Mouse (Mus musculus): ENCODE measurements around the gene Fam43b. TPM values are rescaled to one million over a fixed set of nuclear protein-coding genes. Genes with fewer than 3 reads are reported as not detected.

Fam43b gene
- polyA plus RNA-seq, 1 experiment from 2014 or later: 0.18 TPM

Other genes with a start within 250 kb of the Fam43b start
- 218 and 228 TPM in 2 replicates for gene Hp1bp3, start 180.2 kb downstream of the Fam43b start, polyA plus RNA-seq (2015; fragmentation: Nextera tagmentation; extraction: Ambion mirVana)
- gene Sh2d5, start 146.1 kb downstream of the Fam43b start, polyA plus RNA-seq (2015; fragmentation: Nextera tagmentation; extraction: Ambion mirVana): 0.79 and 1.2 TPM in 2 replicates
- 1.4 and 1.7 TPM in 2 replicates for gene Kif17, start 146.1 kb downstream of the Fam43b start, polyA plus RNA-seq (2015; fragmentation: Nextera tagmentation; extraction: Ambion mirVana)
- 317 and 321 TPM in 2 replicates for gene Ddost, start 91.8 kb downstream of the Fam43b start, polyA plus RNA-seq (2015; fragmentation: Nextera tagmentation; extraction: Ambion mirVana)
- gene Pink1, start 70.2 kb downstream of the Fam43b start, polyA plus RNA-seq (2015; fragmentation: Nextera tagmentation; extraction: Ambion mirVana): 54.7 and 57.5 TPM in 2 replicates
- gene Cda, start 28.5 kb downstream of the Fam43b start, polyA plus RNA-seq (2015; fragmentation: Nextera tagmentation; extraction: Ambion mirVana): 4.1 and 6.5 TPM in 2 replicates
- 15.3 and 19.1 TPM in 2 replicates for gene Mul1, start 38.1 kb upstream of the Fam43b start, polyA plus RNA-seq (2015; fragmentation: Nextera tagmentation; extraction: Ambion mirVana)
- 2.4 and 2.5 TPM in 2 replicates for gene Camk2n1, start 57.8 kb upstream of the Fam43b start, polyA plus RNA-seq (2015; fragmentation: Nextera tagmentation; extraction: Ambion mirVana)
- 0.03 TPM in 1 of 2 replicates, not detected in the other for gene Vwa5b1, start 239.4 kb upstream of the Fam43b start, polyA plus RNA-seq (2015; fragmentation: Nextera tagmentation; extraction: Ambion mirVana)